9 mouse cellular contexts compared by ENCODE assay signal in the genomic region with DNA sequence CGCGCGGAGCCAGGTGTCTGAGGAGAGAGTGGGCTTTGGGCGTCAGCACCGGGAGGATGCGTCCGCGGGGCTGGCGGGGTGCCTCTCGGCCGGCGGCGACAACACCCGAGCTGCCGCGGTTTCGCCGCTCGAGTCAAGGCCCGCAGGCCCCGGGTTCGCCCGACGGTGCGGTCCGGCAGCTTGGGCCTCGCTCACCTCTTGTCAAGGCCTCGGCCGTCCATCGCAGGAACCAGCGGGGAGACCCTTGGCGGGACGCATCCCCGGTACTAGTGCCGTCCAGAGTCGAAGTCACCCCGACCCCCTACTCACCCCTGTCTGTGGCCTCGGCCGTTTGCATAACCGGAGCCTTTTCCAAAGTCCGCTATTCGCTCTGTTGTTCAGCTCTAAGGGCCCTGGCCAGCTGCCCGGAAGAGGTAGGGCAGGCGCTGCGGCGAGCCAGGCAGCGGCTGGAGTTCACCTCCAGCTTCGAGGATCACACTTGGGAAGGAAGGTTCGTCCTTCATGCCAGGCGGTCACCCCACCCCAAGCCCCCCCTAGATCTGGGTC. TPM values are rescaled to one million over a fixed set of nuclear protein-coding genes. Genes with fewer than 3 reads are reported as not detected.
DNase-seq lines count a peak whose midpoint lies in the region; ATAC-seq and TF ChIP-seq lines count a peak whose summit lies in the region.
"Had no signal": no experiment of that assay in that cellular context is flagged by ENCODE, and none has a peak within 500 bp of the region (broad histone marks: within the 10 kb centered on the region; RNA-seq: fewer than 3 reads in every experiment).

No protein-coding gene starts in this region.

- no peak for TF ChIP-seq CTCF in heart, adult 2 months (IDR thresholded peaks at IDR 0.05)
- TF ChIP-seq CTCF in kidney, adult 2 months (conservative IDR thresholded peaks at IDR 0.05; ENCODE audit: insufficient read depth, insufficient read length, low read depth, low read length) = no peak

- peak overlapping the region; percentile 96 for H3K4me3 ChIP-seq in heart, adult 2 months
- peak overlapping the region; percentile 79 for H3K4me3 ChIP-seq in kidney, adult 2 months (ENCODE audit: insufficient read depth, low read depth, low read length)
- H3K4me3 ChIP-seq in liver, embryonic 11.5 days (ENCODE audit: low read depth, low read length) = peak overlapping the region; percentile 96
- H3K4me3 ChIP-seq in midbrain, embryonic 16.5 days (ENCODE audit: low read depth, low read length) = peak overlapping the region; percentile 95

- under 1% methylated on average over 50 of the region's 50 CpGs for WGBS in heart, adult 2 months
- WGBS in kidney, adult 2 months = under 1% methylated on average over 50 of the region's 50 CpGs
- under 1% methylated on average over 50 of the region's 50 CpGs for WGBS in liver, embryonic 11.5 days
- under 1% methylated on average over 49 of the region's 50 CpGs for WGBS in midbrain, embryonic 16.5 days

- H3K27me3 ChIP-seq in heart, adult 2 months (ENCODE audit: control insufficient read depth, insufficient read depth, low read length) = no peaks in the 10 kb centered on the region
- H3K27me3 ChIP-seq in kidney, adult 2 months (replicated peaks; ENCODE audit: control insufficient read depth, insufficient read depth, low read length) = no peaks in the 10 kb centered on the region
- H3K27me3 ChIP-seq in liver, embryonic 11.5 days (replicated peaks; ENCODE audit: control insufficient read depth, insufficient read depth, low read length) = no peaks in the 10 kb centered on the region
- no peaks in the 10 kb centered on the region for H3K27me3 ChIP-seq in midbrain, embryonic 16.5 days (ENCODE audit: control insufficient read depth, insufficient read depth, low read depth, low read length)

- peak; percentile 44; the same call in 1 of the 2 replicates for ATAC-seq in liver, embryonic 11.5 days (replicated peaks; ENCODE audit: low FRiP score)
- ATAC-seq in midbrain, embryonic 16.5 days = peak; percentile 69

- peak overlapping the region; percentile 99 for H3K27ac ChIP-seq in heart, adult 2 months
- H3K27ac ChIP-seq in kidney, adult 2 months (ENCODE audit: insufficient read depth, low read depth, low read length) = peak overlapping the region; percentile 99
- peak overlapping the region; percentile 84 for H3K27ac ChIP-seq in liver, embryonic 11.5 days (ENCODE audit: low read depth, low read length)
- peak overlapping the region; percentile 98 for H3K27ac ChIP-seq in midbrain, embryonic 16.5 days (ENCODE audit: low read length)

- peak overlapping the region; percentile 95 for H3K4me2 ChIP-seq in liver, embryonic 11.5 days
- H3K4me2 ChIP-seq in midbrain, embryonic 16.5 days (ENCODE audit: low read length) = peak overlapping the region; percentile 75

- TF ChIP-seq POLR2A in heart, adult 2 months (IDR thresholded peaks at IDR 0.05; ENCODE audit: insufficient read depth, low read depth, low read length) = no peak
- TF ChIP-seq POLR2A in kidney, adult 2 months (IDR thresholded peaks at IDR 0.05; ENCODE audit: low read depth, low read length) = peak; percentile 56

- H3K9me3 ChIP-seq in liver, embryonic 11.5 days (ENCODE audit: control insufficient read depth, low read length) = no peaks in the 10 kb centered on the region
- no peaks in the 10 kb centered on the region for H3K9me3 ChIP-seq in midbrain, embryonic 16.5 days (replicated peaks; ENCODE audit: control insufficient read depth, low read length, poor library complexity, severe bottlenecking)

- DNase-seq in right cerebral cortex, postnatal 10 days (ENCODE audit: low spot score in 2 of 2) = peak; percentile 73 to 75
- DNase-seq in right cerebral cortex, adult 18-20 months = no peak
- DNase-seq in cerebellum, postnatal 36 days = peak; percentile 67 to 68
- peak; percentile 76 to 80 for DNase-seq in heart, adult 2 months
- peak; percentile 93 for DNase-seq in kidney, adult 2 months
- no peak for DNase-seq in liver, embryonic 11.5 days (ENCODE audit: low spot score)
- no peak for DNase-seq in thymus, postnatal 36 days

- H3K4me1 ChIP-seq in heart, adult 2 months (ENCODE audit: control insufficient read depth, insufficient read depth, low read length) = peaks cover 11% of the 10 kb centered on the region
- H3K4me1 ChIP-seq in kidney, adult 2 months (ENCODE audit: control insufficient read depth, insufficient read depth, low read length) = peaks cover 3% of the 10 kb centered on the region
- H3K4me1 ChIP-seq in liver, embryonic 11.5 days (replicated peaks; ENCODE audit: control insufficient read depth, insufficient read depth, low read length) = peaks cover 20% of the 10 kb centered on the region
- peaks cover 31% of the 10 kb centered on the region for H3K4me1 ChIP-seq in midbrain, embryonic 16.5 days (ENCODE audit: control insufficient read depth, insufficient read depth, low read length)

- no peak for TF ChIP-seq EP300 in heart, adult 2 months (IDR thresholded peaks at IDR 0.05; ENCODE audit: insufficient read depth, low read depth, low read length)

- H3K36me3 ChIP-seq in heart, adult 2 months (ENCODE audit: control insufficient read depth, insufficient read depth, low read length) = peaks cover 26% of the 10 kb centered on the region
- H3K36me3 ChIP-seq in kidney, adult 2 months (ENCODE audit: control insufficient read depth, insufficient read depth, low read length) = no peaks in the 10 kb centered on the region; the same call in 1 of the 2 replicates
- H3K36me3 ChIP-seq in liver, embryonic 11.5 days (ENCODE audit: control insufficient read depth, insufficient read depth, low read length) = 0 out of 2 replicates have a peak, but pooled peaks cover 4% of the 10 kb centered on the region
- H3K36me3 ChIP-seq in midbrain, embryonic 16.5 days (ENCODE audit: control insufficient read depth, insufficient read depth, low read length) = 0 out of 2 replicates have a peak, but pooled peaks cover 2% of the 10 kb centered on the region

- intact Hi-C loops in heart, adult 2 months (cut with DNase I) = no loop called here

- peaks cover 3% of the 10 kb centered on the region for H3K79me2 ChIP-seq in heart, adult 2 months (replicated peaks; ENCODE audit: control insufficient read depth, insufficient read depth, low read length)

- peak overlapping the region; percentile 96 for H3K9ac ChIP-seq in heart, adult 2 months (ENCODE audit: low read depth, low read length)
- peak overlapping the region; percentile 98 for H3K9ac ChIP-seq in liver, embryonic 11.5 days (ENCODE audit: low read depth, low read length)
- peak overlapping the region; percentile 99 for H3K9ac ChIP-seq in midbrain, embryonic 16.5 days (ENCODE audit: low read depth, low read length)

RNA-seq across cellular contexts. Expression of a gene that starts 0.5 kb away (rescaled TPM):
- under 1 TPM in 1 of 2 experiments, not detected in 1; 0.41 TPM for total RNA-seq in heart, adult 2 months (2021)
- polyA plus RNA-seq in heart, adult 2 months (2012; rRNA removed) = 0.23 and 0.84 TPM in 2 replicates
- polyA plus RNA-seq in kidney, adult 2 months (2012; rRNA removed) = 2.8 and 3.3 TPM in 2 replicates
- polyA plus RNA-seq in liver, embryonic 11.5 days (2014; fragmentation: Nextera tagmentation; extraction: Ambion mirVana) = 0.75 and 0.83 TPM in 2 replicates
- 0.34 and 0.48 TPM in 2 replicates for polyA plus RNA-seq in midbrain, embryonic 16.5 days (2015; fragmentation: Nextera tagmentation; extraction: Ambion mirVana)

RNA-seq across cellular contexts. Expression of a gene that starts 1.8 kb away (rescaled TPM):
- total RNA-seq in heart, adult 2 months (2021) = 10 to 100 TPM; 32.5 to 41.9 TPM
- 26.2 and 42.8 TPM in 2 replicates for polyA plus RNA-seq in heart, adult 2 months (2012; rRNA removed)
- 27.0 and 27.4 TPM in 2 replicates for polyA plus RNA-seq in kidney, adult 2 months (2012; rRNA removed)
- polyA plus RNA-seq in liver, embryonic 11.5 days (2014; fragmentation: Nextera tagmentation; extraction: Ambion mirVana) = 92.7 and 93.0 TPM in 2 replicates
- polyA plus RNA-seq in midbrain, embryonic 16.5 days (2015; fragmentation: Nextera tagmentation; extraction: Ambion mirVana) = 137 and 160 TPM in 2 replicates

RNA-seq across cellular contexts. Expression of a gene that starts 26.4 kb away (rescaled TPM):
- 1 to 10 TPM; 1.1 to 1.7 TPM for total RNA-seq in heart, adult 2 months (2021)
- 1.1 and 1.3 TPM in 2 replicates for polyA plus RNA-seq in heart, adult 2 months (2012; rRNA removed)
- 1.5 and 1.9 TPM in 2 replicates for polyA plus RNA-seq in kidney, adult 2 months (2012; rRNA removed)
- polyA plus RNA-seq in liver, embryonic 11.5 days (2014; fragmentation: Nextera tagmentation; extraction: Ambion mirVana) = 1.6 and 2.0 TPM in 2 replicates
- 3.0 and 4.1 TPM in 2 replicates for polyA plus RNA-seq in midbrain, embryonic 16.5 days (2015; fragmentation: Nextera tagmentation; extraction: Ambion mirVana)

RNA-seq across cellular contexts. Expression of a gene that starts 43.1 kb away (rescaled TPM):
- total RNA-seq in heart, adult 2 months (2021) = not detected
- not detected in 2 replicates for polyA plus RNA-seq in heart, adult 2 months (2012; rRNA removed)
- polyA plus RNA-seq in kidney, adult 2 months (2012; rRNA removed) = not detected in 2 replicates
- not detected in 2 replicates for polyA plus RNA-seq in liver, embryonic 11.5 days (2014; fragmentation: Nextera tagmentation; extraction: Ambion mirVana)
- not detected in 2 replicates for polyA plus RNA-seq in midbrain, embryonic 16.5 days (2015; fragmentation: Nextera tagmentation; extraction: Ambion mirVana)
- total RNA-seq: adrenal gland, adult 18-20 months had no signal

Comparison
In these comparisons a context has a peak if more than half of its experiments do, and no peak if none do; other contexts are left out.
1. DNase-seq: peak in right cerebral cortex, postnatal 10 days (2 of 2), cerebellum, postnatal 36 days (2 of 2), heart, adult 2 months (2 of 2) and kidney, adult 2 months (single experiment); none in right cerebral cortex, adult 18-20 months (single experiment), liver, embryonic 11.5 days (single experiment) and thymus, postnatal 36 days (0 of 2).
2. Peak in every context shown above with its lines, with median percentiles within 50 percentile points of each other: H3K27ac ChIP-seq, H3K4me3 ChIP-seq and H3K9ac ChIP-seq.